Mouse (Mus musculus): ENCODE measurements around the gene Atg14. TPM values are rescaled to one million over a fixed set of nuclear protein-coding genes. Genes with fewer than 3 reads are reported as not detected.

Gene Atg14
- total and polyA plus RNA-seq, 3 experiments, result 3.2 to 9.4 (median 3.6) TPM

GRCm38 (mm10) chr14:47535096-47535495, 35.4 kb downstream of the Atg14 start:
- peaks cover 11 to 21% of the 10 kb centered on the region in 2 experiments for H3K36me3 ChIP-seq (replicated peaks in 1 of 2; ENCODE audit: control insufficient read depth in 1 of 2, insufficient read depth in 1 of 2, low read length in 1 of 2)
- H3K79me2 ChIP-seq (replicated peaks; ENCODE audit: control insufficient read depth, extremely low read depth, insufficient read depth, poor library complexity, severe bottlenecking), result no peaks in the 10 kb centered on the region
- H3K27ac ChIP-seq (ENCODE audit: insufficient read depth, low read depth), result no peak overlapping the region
- H3K4me2 ChIP-seq (ENCODE audit: insufficient read depth, low read depth, poor library complexity, severe bottlenecking), result no peak overlapping the region
- TF ChIP-seq USF1 (IDR thresholded peaks at IDR 0.05; ENCODE audit: low read depth, low read length), result no peak
- no peak for TF ChIP-seq TBP (conservative IDR thresholded peaks at IDR 0.05; ENCODE audit: low read depth, low read length)
- TF ChIP-seq ZNF384 (IDR thresholded peaks at IDR 0.05; ENCODE audit: low read depth, low read length), result no peak
- TF ChIP-seq RAD21 (IDR thresholded peaks at IDR 0.05; ENCODE audit: low read depth, low read length), result no peak
- TF ChIP-seq SMC3 (IDR thresholded peaks at IDR 0.05; ENCODE audit: low read depth, low read length), result no peak
- TF ChIP-seq ZMIZ1 (IDR thresholded peaks at IDR 0.05; ENCODE audit: low read depth, low read length), result no peak
- TF ChIP-seq MAFK (IDR thresholded peaks at IDR 0.05; ENCODE audit: insufficient replicate concordance, low read length), result no peak
- TF ChIP-seq RCOR1 (conservative IDR thresholded peaks at IDR 0.05; ENCODE audit: low read depth, low read length), result no peak
- TF ChIP-seq NELFE (IDR thresholded peaks at IDR 0.05; ENCODE audit: low read depth, low read length), result no peak
- TF ChIP-seq GABPA (IDR thresholded peaks at IDR 0.05; ENCODE audit: insufficient replicate concordance, low read depth, low read length), result no peak
- no peak for TF ChIP-seq SIN3A (IDR thresholded peaks at IDR 0.05; ENCODE audit: low read length)
- TF ChIP-seq PAX5 (IDR thresholded peaks at IDR 0.05; ENCODE audit: low read length), result no peak
- no peak for TF ChIP-seq MYC (IDR thresholded peaks at IDR 0.05; ENCODE audit: low read depth, low read length)
- no peak for TF ChIP-seq CHD2 (IDR thresholded peaks at IDR 0.05; ENCODE audit: low read length)
- TF ChIP-seq MAZ (IDR thresholded peaks at IDR 0.05; ENCODE audit: low read depth, low read length), result no peak
- no peak for TF ChIP-seq TCF12 (IDR thresholded peaks at IDR 0.05; ENCODE audit: low read depth, low read length)
- no peak for TF ChIP-seq UBTF (IDR thresholded peaks at IDR 0.05; ENCODE audit: low read depth, low read length)
- TF ChIP-seq MAX (IDR thresholded peaks at IDR 0.05; ENCODE audit: low read length), result no peak
- TF ChIP-seq MEF2A (IDR thresholded peaks at IDR 0.05; ENCODE audit: borderline replicate concordance, low read depth, low read length), result no peak
- no peak overlapping the region for H3K9ac ChIP-seq (ENCODE audit: insufficient read depth, low read depth)
- H3K27me3 ChIP-seq (replicated peaks), result no peaks in the 10 kb centered on the region
- no peaks in the 10 kb centered on the region for H3K9me3 ChIP-seq (replicated peaks; ENCODE audit: low read length)
- no peak overlapping the region for H3K4me3 ChIP-seq (replicated peaks in 1 of 3; ENCODE audit: low read depth in 2 of 3, low read length in 2 of 3, poor library complexity in 1 of 3)
- in situ Hi-C loops (cut with MboI; ENCODE audit: low pct_ligation_motif_present, low pct_unique_long_range_greater_than_20kb, low sequenced_read_pairs) (no loop called here), dilution Hi-C loops (cut with MboI; ENCODE audit: extremely low pct_ligation_motif_present, extremely low pct_unique_long_range_greater_than_20kb, low sequenced_read_pairs) (no loop called here)
- peaks cover 4 to 11% of the 10 kb centered on the region in 2 experiments for H3K4me1 ChIP-seq (ENCODE audit: control insufficient read depth in 1 of 2, insufficient read depth in 2 of 2)
- DNase-seq (ENCODE audit: extremely low read depth), result no peak

- dilution Hi-C loops (cut with MboI; ENCODE audit: extremely low pct_ligation_motif_present, extremely low pct_unique_long_range_greater_than_20kb, low sequenced_read_pairs) (no loop called here), in situ Hi-C loops (cut with MboI; ENCODE audit: low pct_ligation_motif_present, low pct_unique_long_range_greater_than_20kb, low sequenced_read_pairs) (no loop called here)
- no peak overlapping the region for H3K27ac ChIP-seq (ENCODE audit: insufficient read depth, low read depth)
- no peaks in the 10 kb centered on the region for H3K27me3 ChIP-seq (replicated peaks)
- H3K9me3 ChIP-seq (replicated peaks; ENCODE audit: low read length), result no peaks in the 10 kb centered on the region
- no peak overlapping the region for H3K4me2 ChIP-seq (ENCODE audit: insufficient read depth, low read depth, poor library complexity, severe bottlenecking)
- no peaks in the 10 kb centered on the region for H3K79me2 ChIP-seq (replicated peaks; ENCODE audit: control insufficient read depth, extremely low read depth, insufficient read depth, poor library complexity, severe bottlenecking)
- no peak for DNase-seq (ENCODE audit: extremely low read depth)
- H3K4me1 ChIP-seq (ENCODE audit: control insufficient read depth in 1 of 2, insufficient read depth in 2 of 2), result peaks cover 4 to 11% of the 10 kb centered on the region in 2 experiments
- no peak for TF ChIP-seq ETS1 (conservative IDR thresholded peaks at IDR 0.05; ENCODE audit: low read depth, low read length)
- no peak for TF ChIP-seq ELF1 (IDR thresholded peaks at IDR 0.05; ENCODE audit: low read depth, low read length)
- no peak for TF ChIP-seq RAD21 (IDR thresholded peaks at IDR 0.05; ENCODE audit: low read depth, low read length)
- TF ChIP-seq CHD1 (IDR thresholded peaks at IDR 0.05; ENCODE audit: low read depth, low read length), result no peak
- no peak for TF ChIP-seq MXI1 (IDR thresholded peaks at IDR 0.05; ENCODE audit: low read depth, low read length)
- no peak for TF ChIP-seq JUN (IDR thresholded peaks at IDR 0.05; ENCODE audit: insufficient read depth, low read depth, low read length)
- no peak for TF ChIP-seq MAFK (IDR thresholded peaks at IDR 0.05; ENCODE audit: insufficient replicate concordance, low read length)
- no peak for TF ChIP-seq UBTF (IDR thresholded peaks at IDR 0.05; ENCODE audit: low read depth, low read length)
- no peak for TF ChIP-seq SMC3 (IDR thresholded peaks at IDR 0.05; ENCODE audit: low read depth, low read length)
- TF ChIP-seq NRF1 (IDR thresholded peaks at IDR 0.05; ENCODE audit: low read depth, low read length), result no peak
- TF ChIP-seq MAZ (IDR thresholded peaks at IDR 0.05; ENCODE audit: low read depth, low read length), result no peak
- TF ChIP-seq USF1 (IDR thresholded peaks at IDR 0.05; ENCODE audit: low read depth, low read length), result no peak
- no peak for TF ChIP-seq HCFC1 (IDR thresholded peaks at IDR 0.05; ENCODE audit: low read depth, low read length)
- no peak for TF ChIP-seq NELFE (IDR thresholded peaks at IDR 0.05; ENCODE audit: low read depth, low read length)
- no peak overlapping the region for H3K9ac ChIP-seq (ENCODE audit: insufficient read depth, low read depth)
- H3K4me3 ChIP-seq (replicated peaks in 1 of 3; ENCODE audit: low read depth in 2 of 3, low read length in 2 of 3, poor library complexity in 1 of 3), result no peak overlapping the region
- H3K36me3 ChIP-seq (replicated peaks in 1 of 2; ENCODE audit: control insufficient read depth in 1 of 2, insufficient read depth in 1 of 2, low read length in 1 of 2), result peaks cover 18 to 21% of the 10 kb centered on the region in 2 experiments
Observed at GRCm38 (mm10) chr14:47534176-47534525, 36.3 kb downstream of the Atg14 start.
